8 mouse cellular contexts compared by ENCODE assay signal in the genomic region with DNA sequence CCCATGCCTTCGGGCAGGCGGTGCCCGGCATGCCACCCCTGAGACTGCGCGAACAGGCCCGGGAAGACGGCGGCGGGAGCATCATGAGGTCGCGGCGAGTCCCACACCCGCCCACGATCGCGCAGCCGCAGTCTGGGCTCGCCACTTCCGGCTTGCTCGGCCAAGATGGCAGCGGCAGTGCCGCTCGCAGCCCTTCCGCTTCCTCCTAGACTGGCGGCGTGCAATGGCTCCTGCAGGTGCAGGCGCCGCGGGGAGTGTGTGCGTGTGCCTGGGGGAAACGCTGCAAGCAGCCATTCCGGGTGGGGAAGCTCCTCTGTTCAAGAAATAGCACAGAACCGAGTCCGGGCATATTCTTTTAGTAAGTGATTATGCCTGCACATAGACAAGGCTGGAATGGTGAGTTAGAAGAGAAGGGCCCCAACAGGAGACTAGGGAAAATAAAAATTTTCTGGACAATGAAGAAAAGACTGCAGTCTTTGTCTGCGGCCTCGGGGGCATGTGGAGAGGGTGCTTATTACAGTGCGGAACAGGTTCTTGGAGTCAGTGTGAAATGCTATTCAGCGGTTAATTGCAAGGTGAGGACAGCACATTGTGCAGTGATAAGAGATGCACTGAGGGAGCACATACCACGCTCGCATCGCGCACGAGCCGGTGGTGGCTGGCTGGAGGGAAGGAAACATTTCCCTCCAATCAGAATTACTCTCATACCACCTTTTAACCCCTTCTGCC.
DNase-seq lines count a peak whose midpoint lies in the region; ATAC-seq and TF ChIP-seq lines count a peak whose summit lies in the region.

No protein-coding gene starts in this region.

- peak; percentile 94 for DNase-seq in Muller cell, postnatal 12 days (ENCODE audit: inconsistent ontology term)
- DNase-seq in cerebellum, adult 9-11 months, result peak; percentile 94
- peak; percentile 81 to 94 for DNase-seq in frontal cortex, adult 2 months (ENCODE audit: extremely low spot score in 1 of 2, low spot score in 1 of 2)
- peak; percentile 93 for DNase-seq in hindbrain, embryonic 11.5 days (ENCODE audit: low spot score)
- DNase-seq in layer of hippocampus, adult 9-11 months, result peak; percentile 94
- DNase-seq in ovary, adult 18-20 months (ENCODE audit: low spot score), result peak; percentile 83
- DNase-seq in thymus, adult 2 months, result peak; percentile 94

- H3K9me3 ChIP-seq in hindbrain, embryonic 11.5 days (ENCODE audit: control insufficient read depth, low read length), result no peaks in the 10 kb centered on the region
- H3K9me3 ChIP-seq in lung, embryonic 16.5 days (ENCODE audit: control insufficient read depth, low read length), result no peaks in the 10 kb centered on the region

- TF ChIP-seq POLR2A in thymus, adult 2 months (IDR thresholded peaks at IDR 0.05; ENCODE audit: control insufficient read depth, extremely low read depth, insufficient read depth, low read length, poor library complexity), result peak; percentile 82

- peak overlapping the region; percentile 61 for H3K4me3 ChIP-seq in hindbrain, embryonic 11.5 days (ENCODE audit: low read depth, low read length)
- H3K4me3 ChIP-seq in lung, embryonic 16.5 days (ENCODE audit: low read length), result peak overlapping the region; percentile 65
- peak overlapping the region; percentile 90 for H3K4me3 ChIP-seq in thymus, adult 2 months (ENCODE audit: control insufficient read depth, insufficient read depth, low read length)

- H3K9ac ChIP-seq in hindbrain, embryonic 11.5 days (ENCODE audit: low read depth, low read length), result peak overlapping the region; percentile 71
- peak overlapping the region; percentile 83 for H3K9ac ChIP-seq in lung, embryonic 16.5 days (ENCODE audit: low read length)

- WGBS in hindbrain, embryonic 11.5 days, result 2% methylated on average over 44 of the region's 44 CpGs
- 2% methylated on average over 44 of the region's 44 CpGs for WGBS in lung, embryonic 16.5 days
- WGBS in thymus, adult 2 months, result 5% methylated on average over 44 of the region's 44 CpGs

- H3K4me2 ChIP-seq in hindbrain, embryonic 11.5 days (replicated peaks; ENCODE audit: low read depth, low read length), result peak overlapping the region; percentile 75
- H3K4me2 ChIP-seq in lung, embryonic 16.5 days (ENCODE audit: low read depth, low read length), result peak overlapping the region; percentile 66

- no peaks in the 10 kb centered on the region for H3K36me3 ChIP-seq in hindbrain, embryonic 11.5 days (ENCODE audit: control insufficient read depth, insufficient read depth, low read length)
- H3K36me3 ChIP-seq in lung, embryonic 16.5 days (ENCODE audit: control insufficient read depth, insufficient read depth, low read length), result no peaks in the 10 kb centered on the region
- H3K36me3 ChIP-seq in thymus, adult 2 months (ENCODE audit: control insufficient read depth, insufficient read depth, low read length), result no peaks in the 10 kb centered on the region

- H3K27me3 ChIP-seq in hindbrain, embryonic 11.5 days (ENCODE audit: control insufficient read depth, insufficient read depth, low read length), result no peaks in the 10 kb centered on the region
- no peaks in the 10 kb centered on the region for H3K27me3 ChIP-seq in lung, embryonic 16.5 days (ENCODE audit: control insufficient read depth, insufficient read depth, low read depth, low read length)
- no peaks in the 10 kb centered on the region for H3K27me3 ChIP-seq in thymus, adult 2 months (ENCODE audit: control insufficient read depth, insufficient read depth, low read length)

- peak overlapping the region; percentile 82 for H3K27ac ChIP-seq in hindbrain, embryonic 11.5 days (ENCODE audit: low read depth, low read length)
- peak overlapping the region; percentile 83 for H3K27ac ChIP-seq in lung, embryonic 16.5 days (ENCODE audit: low read length)
- peak overlapping the region; percentile 51 for H3K27ac ChIP-seq in thymus, adult 2 months (ENCODE audit: control insufficient read depth, insufficient read depth, low read length)

- H3K4me1 ChIP-seq in hindbrain, embryonic 11.5 days (replicated peaks; ENCODE audit: control insufficient read depth, insufficient read depth, low read length), result 0 out of 2 replicates have a peak, but pooled peaks cover 2% of the 10 kb centered on the region
- peaks cover 19% of the 10 kb centered on the region for H3K4me1 ChIP-seq in lung, embryonic 16.5 days (replicated peaks; ENCODE audit: control insufficient read depth, insufficient read depth, low read length)
- peaks cover 7% of the 10 kb centered on the region for H3K4me1 ChIP-seq in thymus, adult 2 months (replicated peaks; ENCODE audit: control insufficient read depth, insufficient read depth, low read length)

- no peak for TF ChIP-seq CTCF in thymus, adult 2 months (IDR thresholded peaks at IDR 0.05; ENCODE audit: borderline replicate concordance, control insufficient read depth, extremely low read depth, insufficient read depth, low read length, poor library complexity)

- peak; percentile 93 for ATAC-seq in hindbrain, embryonic 11.5 days (ENCODE audit: low FRiP score)
- peak; percentile 90 for ATAC-seq in lung, embryonic 16.5 days (ENCODE audit: low read depth)

Comparison
In these comparisons a context has a peak if more than half of its experiments do, and no peak if none do; other contexts are left out.
1. Peak in every context shown above with its lines: DNase-seq, ATAC-seq, H3K4me3 ChIP-seq and H3K27ac ChIP-seq.